Mouse (Mus musculus) liver, postnatal 0 days (tissue): Measurements from ENCODE around the gene Kcnc3.

Experiments used
- CTCF ChIP-seq: sonication (generic); IDR thresholded peaks from 2 replicates; pipeline ENCODE4 v1.5.1; 2016; ENCODE audit warnings: antibody characterized with exemption, low read depth
- EP300 ChIP-seq: IDR thresholded peaks from 2 replicates; pipeline ENCODE4 v1.6.1; 2016; ENCODE audit warnings: antibody characterized with exemption, low read depth, mild to moderate bottlenecking

DNA sequence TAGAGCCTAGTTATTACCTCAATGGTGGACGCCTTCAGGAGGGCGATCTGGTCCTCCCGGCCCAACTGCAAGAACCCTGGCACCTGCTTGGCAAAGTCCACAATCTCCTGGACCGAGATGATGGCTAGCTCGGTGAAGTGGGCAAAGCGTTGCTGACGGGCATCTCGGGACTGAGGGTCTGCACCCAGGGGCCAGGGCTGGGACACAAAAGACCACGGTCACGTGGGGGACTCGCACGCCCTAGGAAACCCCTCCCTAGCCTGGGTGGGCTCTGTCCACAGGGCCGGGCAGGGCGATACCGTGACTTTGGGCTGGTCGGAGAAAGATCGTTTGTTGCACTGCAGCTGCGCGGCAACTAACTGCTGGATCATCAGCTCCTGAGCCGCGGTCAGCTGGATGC is 39.2 kb upstream of the Kcnc3 start:
- TF ChIP-seq CTCF (no peak), EP300 (no peak)
